9 mouse cellular contexts compared by ENCODE assay signal in the genomic region with DNA sequence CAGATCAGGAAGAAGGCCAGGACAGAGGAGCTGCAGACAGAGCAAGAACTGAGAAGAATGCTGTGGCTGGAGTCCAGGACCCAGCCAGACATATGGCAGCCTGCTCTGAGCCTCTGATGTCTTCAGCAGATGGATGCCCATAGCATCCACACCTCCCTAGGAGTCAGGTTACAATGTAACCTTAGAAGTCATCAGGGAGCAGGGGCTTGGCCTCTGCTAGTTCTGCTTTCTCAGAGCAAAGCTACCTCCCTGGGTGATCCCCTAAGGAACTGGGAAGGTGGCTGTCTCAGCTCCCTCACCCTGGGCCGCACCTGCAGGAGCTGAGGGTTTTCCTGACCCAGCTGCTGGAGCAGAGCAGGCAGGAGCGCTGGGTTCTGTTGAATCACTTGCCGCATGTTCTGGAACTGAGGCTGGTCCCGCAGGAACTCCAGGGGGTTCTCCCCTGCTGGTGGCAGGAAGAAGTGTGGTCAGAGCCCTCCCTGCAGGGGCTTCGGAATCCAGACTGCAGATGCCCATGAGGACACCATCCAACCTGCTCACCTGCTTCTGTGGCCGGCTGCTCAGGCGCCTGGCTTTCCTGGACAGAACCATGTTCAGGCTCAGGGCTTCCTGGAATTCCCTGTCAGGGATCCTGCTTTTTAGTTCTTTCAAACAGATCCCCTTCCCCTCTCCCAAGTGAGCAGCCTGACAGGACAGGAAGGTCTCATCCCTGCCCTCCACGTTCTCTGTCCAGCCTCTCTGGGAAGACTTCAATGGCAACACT. TPM values are rescaled to one million over a fixed set of nuclear protein-coding genes. Genes with fewer than 3 reads are reported as not detected.
DNase-seq lines count a peak whose midpoint lies in the region; ATAC-seq and TF ChIP-seq lines count a peak whose summit lies in the region.
"Had no signal": no experiment of that assay in that cellular context is flagged by ENCODE, and none has a peak within 500 bp of the region (broad histone marks: within the 10 kb centered on the region; RNA-seq: fewer than 3 reads in every experiment).

No protein-coding gene starts in this region.

- H3K36me3 ChIP-seq in heart, embryonic 11.5 days (ENCODE audit: control insufficient read depth, insufficient read depth, low read length), result peaks cover 46% of the 10 kb centered on the region
- peaks cover 74% of the 10 kb centered on the region for H3K36me3 ChIP-seq in limb, embryonic 13.5 days

- H3K27ac ChIP-seq in heart, embryonic 11.5 days (ENCODE audit: low read depth, low read length), result no peak overlapping the region
- H3K27ac ChIP-seq in bone marrow, adult 2 months (ENCODE audit: control insufficient read depth, insufficient read depth, low read depth, low read length, poor library complexity), result peak overlapping the region; percentile 83
- H3K27ac ChIP-seq in limb, embryonic 13.5 days, result peak overlapping the region; percentile 77

- H3K9me3 ChIP-seq in heart, embryonic 11.5 days (replicated peaks; ENCODE audit: control insufficient read depth, low read length), result no peaks in the 10 kb centered on the region
- H3K9me3 ChIP-seq in limb, embryonic 13.5 days, result no peaks in the 10 kb centered on the region

- no peak overlapping the region for H3K9ac ChIP-seq in heart, embryonic 11.5 days (ENCODE audit: low read depth, low read length)
- H3K9ac ChIP-seq in limb, embryonic 13.5 days, result peak overlapping the region; percentile 13; the same call in 1 of the 2 replicates

- no peak; the same call in 1 of the 2 replicates for TF ChIP-seq CTCF in bone marrow, adult 2 months (IDR thresholded peaks at IDR 0.05; ENCODE audit: control insufficient read depth, insufficient read depth, low read length)

- DNase-seq in heart, postnatal 14 days, result no peak
- peak; percentile 79 for DNase-seq in 3T3-L1 (ENCODE audit: low read depth, low spot score)
- DNase-seq in gastrocnemius, postnatal 14 days, result no peak
- no peak for DNase-seq in lung, adult 18-20 months
- DNase-seq in right cerebral cortex, postnatal 25 days, result no peak
- DNase-seq: kidney, postnatal 4 days had no signal

- no peak overlapping the region for H3K4me3 ChIP-seq in heart, embryonic 11.5 days (ENCODE audit: low read depth, low read length)
- peak overlapping the region; percentile 79 for H3K4me3 ChIP-seq in bone marrow, adult 2 months (replicated peaks; ENCODE audit: control insufficient read depth, low read depth, low read length)
- H3K4me3 ChIP-seq in limb, embryonic 13.5 days, result no peak overlapping the region

- no peak for TF ChIP-seq POLR2A in bone marrow, adult 2 months (IDR thresholded peaks at IDR 0.05; ENCODE audit: borderline replicate concordance, control insufficient read depth, low read depth, low read length)

- peaks cover 19% of the 10 kb centered on the region for H3K4me1 ChIP-seq in heart, embryonic 11.5 days (ENCODE audit: control insufficient read depth, insufficient read depth, low read length)
- no peaks in the 10 kb centered on the region; the same call in 1 of the 2 replicates for H3K4me1 ChIP-seq in bone marrow, adult 2 months (ENCODE audit: control insufficient read depth, insufficient read depth, low read length)
- peaks cover 69% of the 10 kb centered on the region for H3K4me1 ChIP-seq in limb, embryonic 13.5 days

- H3K27me3 ChIP-seq in heart, embryonic 11.5 days (ENCODE audit: control insufficient read depth, insufficient read depth, low read length), result no peaks in the 10 kb centered on the region
- no peaks in the 10 kb centered on the region for H3K27me3 ChIP-seq in limb, embryonic 13.5 days

- H3K4me2 ChIP-seq in heart, embryonic 11.5 days, result peak overlapping the region; percentile 44
- H3K4me2 ChIP-seq in limb, embryonic 13.5 days (replicated peaks), result peak overlapping the region; percentile 32; the same call in 1 of the 2 replicates

- WGBS in heart, embryonic 11.5 days (ENCODE audit: insufficient replicate concordance), result 62% methylated on average over 8 of the region's 8 CpGs
- 84% methylated on average over 8 of the region's 8 CpGs for WGBS in bone marrow, adult 2 months
- 28% methylated on average over 8 of the region's 8 CpGs for WGBS in limb, embryonic 13.5 days

- intact Hi-C loops in heart, postnatal 14 days (cut with DNase I), result loop anchor here (10.0 kb wide), 1 partner anchor 823 kb away; a partner anchor contains a TSS
- intact Hi-C loops in gastrocnemius, postnatal 14 days (cut with DNase I; ENCODE audit: low total_unique reads), result no loop called here

- ATAC-seq in heart, embryonic 11.5 days (replicated peaks; ENCODE audit: insufficient number of reproducible peaks, low FRiP score, low TSS enrichment), result no peak
- ATAC-seq in limb, embryonic 13.5 days (ENCODE audit: low FRiP score, low read depth), result peak; percentile 33; the same call in 1 of the 2 replicates

RNA-seq across cellular contexts. Expression of a gene that starts 3.1 kb away (rescaled TPM):
- polyA plus RNA-seq in heart, embryonic 11.5 days (2014; fragmentation: Nextera tagmentation; extraction: Ambion mirVana), result 125 and 127 TPM in 2 replicates
- 10 to 100 TPM; 78.9 to 79.9 TPM for total RNA-seq in heart, postnatal 14 days (2021)
- 169 and 222 TPM in 2 replicates for polyA plus RNA-seq in bone marrow, adult 2 months (2011; ENCODE audit: insufficient read depth, insufficient read length, low replicate concordance, missing spikeins)
- 106 TPM in 2 replicates for polyA plus RNA-seq in limb, embryonic 13.5 days (2015; fragmentation: Nextera tagmentation; extraction: Ambion mirVana)
- total RNA-seq in gastrocnemius, postnatal 14 days (2021), result 100 to 1,000 TPM; 122 to 124 TPM

RNA-seq across cellular contexts. Expression of a gene that starts 6.0 kb away (rescaled TPM):
- 51.5 and 52.2 TPM in 2 replicates for polyA plus RNA-seq in heart, embryonic 11.5 days (2014; fragmentation: Nextera tagmentation; extraction: Ambion mirVana)
- 10 to 100 TPM; 23.0 to 25.0 TPM for total RNA-seq in heart, postnatal 14 days (2021)
- polyA plus RNA-seq in bone marrow, adult 2 months (2011; ENCODE audit: insufficient read depth, insufficient read length, low replicate concordance, missing spikeins), result 9.2 and 20.5 TPM in 2 replicates
- 48.1 and 48.4 TPM in 2 replicates for polyA plus RNA-seq in limb, embryonic 13.5 days (2015; fragmentation: Nextera tagmentation; extraction: Ambion mirVana)
- 10 to 100 TPM; 28.4 to 28.8 TPM for total RNA-seq in gastrocnemius, postnatal 14 days (2021)

RNA-seq across cellular contexts. Expression of a gene that starts 9.4 kb away (rescaled TPM):
- polyA plus RNA-seq in heart, embryonic 11.5 days (2014; fragmentation: Nextera tagmentation; extraction: Ambion mirVana), result 830 and 894 TPM in 2 replicates
- total RNA-seq in heart, postnatal 14 days (2021), result 100 to 1,000 TPM; 262 to 331 TPM
- polyA plus RNA-seq in bone marrow, adult 2 months (2011; ENCODE audit: insufficient read depth, insufficient read length, low replicate concordance, missing spikeins), result 342 and 475 TPM in 2 replicates
- polyA plus RNA-seq in limb, embryonic 13.5 days (2015; fragmentation: Nextera tagmentation; extraction: Ambion mirVana), result 943 and 1,018 TPM in 2 replicates
- 100 to 1,000 TPM; 197 to 229 TPM for total RNA-seq in gastrocnemius, postnatal 14 days (2021)

RNA-seq across cellular contexts. Expression of a gene that starts 14.7 kb away (rescaled TPM):
- 5.0 and 6.0 TPM in 2 replicates for polyA plus RNA-seq in heart, embryonic 11.5 days (2014; fragmentation: Nextera tagmentation; extraction: Ambion mirVana)
- 1 to 10 TPM; 6.1 to 6.4 TPM for total RNA-seq in heart, postnatal 14 days (2021)
- 2.2 and 3.3 TPM in 2 replicates for polyA plus RNA-seq in bone marrow, adult 2 months (2011; ENCODE audit: insufficient read depth, insufficient read length, low replicate concordance, missing spikeins)
- polyA plus RNA-seq in limb, embryonic 13.5 days (2015; fragmentation: Nextera tagmentation; extraction: Ambion mirVana), result 6.3 TPM in 2 replicates
- 1 to 10 TPM; 6.0 to 7.2 TPM for total RNA-seq in gastrocnemius, postnatal 14 days (2021)

RNA-seq across cellular contexts. Expression of a gene that starts 19.5 kb away (rescaled TPM):
- polyA plus RNA-seq in heart, embryonic 11.5 days (2014; fragmentation: Nextera tagmentation; extraction: Ambion mirVana), result 53.6 and 54.5 TPM in 2 replicates
- total RNA-seq in heart, postnatal 14 days (2021), result 10 to 100 TPM; 23.7 to 27.8 TPM
- polyA plus RNA-seq in bone marrow, adult 2 months (2011; ENCODE audit: insufficient read depth, insufficient read length, low replicate concordance, missing spikeins), result 36.6 and 59.1 TPM in 2 replicates
- polyA plus RNA-seq in limb, embryonic 13.5 days (2015; fragmentation: Nextera tagmentation; extraction: Ambion mirVana), result 108 and 109 TPM in 2 replicates
- 10 to 100 TPM; 24.8 to 25.5 TPM for total RNA-seq in gastrocnemius, postnatal 14 days (2021)
